ENCODE assay signal across 10 mouse cellular contexts in genomic region chr7:118117539-118118210, GRCm38 (mm10). TPM values are rescaled to one million over a fixed set of nuclear protein-coding genes. Genes with fewer than 3 reads are reported as not detected.
A peak's percentile ranks its signal among the peaks of the same experiment; 100 is the strongest.
DNase-seq lines count a peak whose midpoint lies in the region; ATAC-seq and TF ChIP-seq lines count a peak whose summit lies in the region.
"Had no signal": no experiment of that assay in that cellular context is flagged by ENCODE, and none has a peak within 500 bp of the region (broad histone marks: within the 10 kb centered on the region; RNA-seq: fewer than 3 reads in every experiment).

No protein-coding gene starts in this region.

- WGBS in lung, postnatal 0 days = 41% methylated on average over 4 of the region's 4 CpGs
- WGBS in kidney, adult 2 months = 34% methylated on average over 4 of the region's 4 CpGs
- 45% methylated on average over 4 of the region's 4 CpGs for WGBS in liver, postnatal 0 days (ENCODE audit: insufficient replicate concordance)

- peaks cover 18% of the 10 kb centered on the region; the same call in 1 of the 2 replicates for H3K36me3 ChIP-seq in lung, postnatal 0 days (ENCODE audit: insufficient read depth, low read length)
- H3K36me3 ChIP-seq in kidney, adult 2 months (ENCODE audit: control insufficient read depth, insufficient read depth, low read length) = peaks cover 4% of the 10 kb centered on the region
- H3K36me3 ChIP-seq in liver, postnatal 0 days (replicated peaks; ENCODE audit: insufficient read depth, low read length) = peaks cover 59% of the 10 kb centered on the region

- no peak for TF ChIP-seq POLR2A in kidney, adult 2 months (IDR thresholded peaks at IDR 0.05; ENCODE audit: low read depth, low read length)

- H3K4me2 ChIP-seq in lung, postnatal 0 days (replicated peaks; ENCODE audit: low read depth, low read length) = no peak overlapping the region
- no peak overlapping the region for H3K4me2 ChIP-seq in liver, postnatal 0 days (ENCODE audit: low read depth, low read length)
- H3K4me2 ChIP-seq: limb, embryonic 15.5 days had no signal

- no peaks in the 10 kb centered on the region for H3K27me3 ChIP-seq in lung, postnatal 0 days (replicated peaks; ENCODE audit: insufficient read depth, low read length)
- H3K27me3 ChIP-seq in kidney, adult 2 months (replicated peaks; ENCODE audit: control insufficient read depth, insufficient read depth, low read length) = no peaks in the 10 kb centered on the region
- H3K27me3 ChIP-seq in liver, postnatal 0 days (ENCODE audit: insufficient read depth, low read length) = no peaks in the 10 kb centered on the region
- H3K27me3 ChIP-seq: limb, embryonic 15.5 days had no signal

- 0 out of 2 replicates have a peak, but pooled peaks have one; percentile 10 for TF ChIP-seq EP300 in lung, postnatal 0 days (IDR thresholded peaks at IDR 0.05)
- TF ChIP-seq EP300 in liver, postnatal 0 days (IDR thresholded peaks at IDR 0.05; ENCODE audit: low read depth) = no peak

- peak; percentile 18 for DNase-seq in embryo, embryonic 9.5 days (ENCODE audit: extremely low spot score)
- DNase-seq in embryo, embryonic 10 days (ENCODE audit: low spot score) = no peak
- DNase-seq in lung, postnatal 0 days (ENCODE audit: low spot score) = no peak
- DNase-seq in lung, postnatal 25 days (ENCODE audit: low spot score) = no peak
- DNase-seq in kidney, adult 2 months = peak; percentile 74
- DNase-seq in liver, postnatal 0 days = no peak
- DNase-seq in right cerebral cortex, postnatal 10 days (ENCODE audit: low spot score in 2 of 2) = no peak
- DNase-seq: gastrocnemius, postnatal 10 days had no signal

- H3K9me3 ChIP-seq in lung, postnatal 0 days (ENCODE audit: low read length) = no peaks in the 10 kb centered on the region
- H3K9me3 ChIP-seq in liver, postnatal 0 days (ENCODE audit: low read length) = no peaks in the 10 kb centered on the region
- H3K9me3 ChIP-seq: limb, embryonic 15.5 days had no signal

- no peak for TF ChIP-seq CTCF in lung, postnatal 0 days (IDR thresholded peaks at IDR 0.05)
- no peak for TF ChIP-seq CTCF in kidney, adult 2 months (conservative IDR thresholded peaks at IDR 0.05; ENCODE audit: insufficient read depth, insufficient read length, low read depth, low read length)
- no peak for TF ChIP-seq CTCF in liver, postnatal 0 days (IDR thresholded peaks at IDR 0.05; ENCODE audit: low read depth)

- no peak for ATAC-seq in lung, postnatal 0 days
- ATAC-seq in liver, postnatal 0 days = no peak
- no peak for ATAC-seq in inflammation-experienced regulatory T-cells, adult 6 months

- H3K9ac ChIP-seq in lung, postnatal 0 days (replicated peaks; ENCODE audit: low read depth) = no peak overlapping the region
- H3K9ac ChIP-seq in liver, postnatal 0 days (replicated peaks) = no peak overlapping the region
- H3K9ac ChIP-seq: limb, embryonic 15.5 days had no signal

- peak overlapping the region; percentile 90 for H3K27ac ChIP-seq in lung, postnatal 0 days (ENCODE audit: low read length)
- peak overlapping the region; percentile 81 for H3K27ac ChIP-seq in kidney, adult 2 months (ENCODE audit: insufficient read depth, low read depth, low read length)
- 0 out of 2 replicates have a peak overlapping the region, but pooled peaks have one; percentile 24 for H3K27ac ChIP-seq in liver, postnatal 0 days (ENCODE audit: low read depth)
- H3K27ac ChIP-seq: limb, embryonic 15.5 days had no signal

- H3K4me1 ChIP-seq in lung, postnatal 0 days (ENCODE audit: insufficient read depth, low read depth, low read length) = peaks cover 21% of the 10 kb centered on the region; the same call in 1 of the 2 replicates
- H3K4me1 ChIP-seq in kidney, adult 2 months (ENCODE audit: control insufficient read depth, insufficient read depth, low read length) = peaks cover 32% of the 10 kb centered on the region
- peaks cover 47% of the 10 kb centered on the region for H3K4me1 ChIP-seq in liver, postnatal 0 days (ENCODE audit: insufficient read depth)

- H3K4me3 ChIP-seq in lung, postnatal 0 days (ENCODE audit: low read depth, low read length) = no peak overlapping the region
- H3K4me3 ChIP-seq in kidney, adult 2 months (ENCODE audit: insufficient read depth, low read depth, low read length) = no peak overlapping the region
- no peak overlapping the region for H3K4me3 ChIP-seq in liver, postnatal 0 days (ENCODE audit: low read depth, low read length)
- H3K4me3 ChIP-seq: limb, embryonic 15.5 days had no signal

RNA-seq across cellular contexts. Expression of gene Rps15a, which starts 1.7 kb away (rescaled TPM):
- polyA plus RNA-seq in lung, postnatal 0 days (2015; fragmentation: Nextera tagmentation; extraction: Ambion mirVana) = 556 and 600 TPM in 2 replicates
- 1,038 and 1,225 TPM in 2 replicates for polyA plus RNA-seq in kidney, adult 2 months (2012; rRNA removed)
- 406 and 414 TPM in 2 replicates for polyA plus RNA-seq in liver, postnatal 0 days (2015; fragmentation: Nextera tagmentation; extraction: Ambion mirVana)
- 1,000 to 10,000 TPM; 1,617 to 2,517 (median 1,732) TPM for polyA plus RNA-seq in inflammation-experienced regulatory T-cells, adult 6 months (2017; shearing (Covaris generic))

RNA-seq across cellular contexts. Expression of gene Arl6ip1, which starts 11.8 kb away (rescaled TPM):
- polyA plus RNA-seq in lung, postnatal 0 days (2015; fragmentation: Nextera tagmentation; extraction: Ambion mirVana) = 550 and 573 TPM in 2 replicates
- polyA plus RNA-seq in kidney, adult 2 months (2012; rRNA removed) = 234 and 344 TPM in 2 replicates
- 299 and 309 TPM in 2 replicates for polyA plus RNA-seq in liver, postnatal 0 days (2015; fragmentation: Nextera tagmentation; extraction: Ambion mirVana)
- 100 to 1,000 TPM; 345 to 818 (median 446) TPM for polyA plus RNA-seq in inflammation-experienced regulatory T-cells, adult 6 months (2017; shearing (Covaris generic))

Comparison
In these comparisons a context has a peak if more than half of its experiments do, and no peak if none do; other contexts are left out.
1. DNase-seq: peak in embryo, embryonic 9.5 days (single experiment) and kidney, adult 2 months (single experiment); none in embryo, embryonic 10 days (single experiment), lung, postnatal 0 days (single experiment), lung, postnatal 25 days (single experiment), liver, postnatal 0 days (single experiment) and right cerebral cortex, postnatal 10 days (0 of 2).
2. H3K27ac ChIP-seq: peak in every context shown above with its lines; median percentile 90 in lung, postnatal 0 days; 81 in kidney, adult 2 months; 24 in liver, postnatal 0 days.